Mouse (Mus musculus): ENCODE results near the gene Mrpl17. TPM values are rescaled to one million over a fixed set of nuclear protein-coding genes. Genes with fewer than 3 reads are reported as not detected.

The Mrpl17 gene
- polyA plus RNA-seq, 1 experiment from 2014 or later = 232 TPM

GRCm38 (mm10) chr7:105806716-105807115 is 4.2 kb downstream of the Mrpl17 start:
- peaks cover 20% of the 10 kb centered on the region for H3K4me1 ChIP-seq (replicated peaks)
- no peaks in the 10 kb centered on the region for H3K9me3 ChIP-seq (replicated peaks)
- no peak overlapping the region for H3K4me3 ChIP-seq
- 66% methylated on average over 2 of the region's 2 CpGs for WGBS
- no peak overlapping the region for H3K4me2 ChIP-seq
- H3K36me3 ChIP-seq = peaks cover 26% of the 10 kb centered on the region
- H3K27me3 ChIP-seq (replicated peaks) = no peaks in the 10 kb centered on the region
- ATAC-seq (ENCODE audit: insufficient number of reproducible peaks, low FRiP score) = no peak
- H3K9ac ChIP-seq = no peak overlapping the region
- H3K27ac ChIP-seq (ENCODE audit: poor library complexity, severe bottlenecking) = no peak overlapping the region

GRCm38 (mm10) chr7:105806125-105806524 is 4.8 kb downstream of the Mrpl17 start:
- H3K9ac ChIP-seq = no peak overlapping the region
- peaks cover 26% of the 10 kb centered on the region for H3K36me3 ChIP-seq
- H3K4me2 ChIP-seq = no peak overlapping the region
- ATAC-seq (ENCODE audit: insufficient number of reproducible peaks, low FRiP score) = no peak
- H3K9me3 ChIP-seq (replicated peaks) = no peaks in the 10 kb centered on the region
- no peaks in the 10 kb centered on the region for H3K27me3 ChIP-seq (replicated peaks)
- H3K4me1 ChIP-seq (replicated peaks) = peaks cover 20% of the 10 kb centered on the region
- H3K27ac ChIP-seq (ENCODE audit: poor library complexity, severe bottlenecking) = no peak overlapping the region
- WGBS = 69% methylated on average over 5 of the region's 5 CpGs
- H3K4me3 ChIP-seq = no peak overlapping the region

- H3K27me3 ChIP-seq (replicated peaks) = no peaks in the 10 kb centered on the region
- H3K9me3 ChIP-seq (replicated peaks) = no peaks in the 10 kb centered on the region
- H3K36me3 ChIP-seq = peaks cover 11% of the 10 kb centered on the region
- H3K27ac ChIP-seq (ENCODE audit: poor library complexity, severe bottlenecking) = no peak overlapping the region
- H3K4me2 ChIP-seq = no peak overlapping the region
- ATAC-seq (ENCODE audit: insufficient number of reproducible peaks, low FRiP score) = no peak
- H3K4me3 ChIP-seq = no peak overlapping the region
- H3K4me1 ChIP-seq (replicated peaks) = 0 out of 2 replicates have a peak, but pooled peaks cover under 1% of the 10 kb centered on the region
- no peak overlapping the region for H3K9ac ChIP-seq
Measured at GRCm38 (mm10) chr7:105803428-105803827, 7.5 kb downstream of the Mrpl17 start.

- H3K4me1 ChIP-seq (replicated peaks) = no peaks in the 10 kb centered on the region
- ATAC-seq (ENCODE audit: insufficient number of reproducible peaks, low FRiP score) = no peak
- WGBS = 28% methylated on average over 1 of the region's 1 CpGs
Measured at GRCm38 (mm10) chr7:105802771-105803170, 8.1 kb downstream of the Mrpl17 start.

GRCm38 (mm10) chr7:105802312-105802711 is 8.6 kb downstream of the Mrpl17 start:
- 36% methylated on average over 2 of the region's 2 CpGs for WGBS
- no peak for ATAC-seq (ENCODE audit: insufficient number of reproducible peaks, low FRiP score)
- no peak overlapping the region for H3K9ac ChIP-seq
- H3K4me1 ChIP-seq (replicated peaks) = no peaks in the 10 kb centered on the region
- no peak overlapping the region for H3K27ac ChIP-seq (ENCODE audit: poor library complexity, severe bottlenecking)
- H3K27me3 ChIP-seq (replicated peaks) = no peaks in the 10 kb centered on the region
- no peak overlapping the region for H3K4me3 ChIP-seq
- no peak overlapping the region for H3K4me2 ChIP-seq
- H3K9me3 ChIP-seq (replicated peaks) = no peaks in the 10 kb centered on the region
- H3K36me3 ChIP-seq = peaks cover 2% of the 10 kb centered on the region

More at GRCm38 (mm10) chr7:105802771-105803170, 8.1 kb downstream of the Mrpl17 start:
- Histone ChIP-seq H3K27me3 (replicated peaks) (no peaks in the 10 kb centered on the region), H3K4me3 (no peak overlapping the region), H3K9ac (no peak overlapping the region), H3K27ac (ENCODE audit: poor library complexity, severe bottlenecking) (no peak overlapping the region), H3K9me3 (replicated peaks) (no peaks in the 10 kb centered on the region), H3K36me3 (peaks cover 6% of the 10 kb centered on the region), H3K4me2 (no peak overlapping the region)

- no peak for ATAC-seq (ENCODE audit: insufficient number of reproducible peaks, low FRiP score)
- no peak overlapping the region for H3K9ac ChIP-seq
- no peaks in the 10 kb centered on the region for H3K27me3 ChIP-seq (replicated peaks)
- H3K4me1 ChIP-seq (replicated peaks) = no peaks in the 10 kb centered on the region
- H3K36me3 ChIP-seq = no peaks in the 10 kb centered on the region
- no peak overlapping the region for H3K27ac ChIP-seq (ENCODE audit: poor library complexity, severe bottlenecking)
- H3K4me3 ChIP-seq = no peak overlapping the region
- no peak overlapping the region for H3K4me2 ChIP-seq
- WGBS = 85% methylated on average over 3 of the region's 3 CpGs
- H3K9me3 ChIP-seq (replicated peaks) = no peaks in the 10 kb centered on the region
Measured at GRCm38 (mm10) chr7:105796972-105797371, 13.9 kb downstream of the Mrpl17 start.

DNA sequence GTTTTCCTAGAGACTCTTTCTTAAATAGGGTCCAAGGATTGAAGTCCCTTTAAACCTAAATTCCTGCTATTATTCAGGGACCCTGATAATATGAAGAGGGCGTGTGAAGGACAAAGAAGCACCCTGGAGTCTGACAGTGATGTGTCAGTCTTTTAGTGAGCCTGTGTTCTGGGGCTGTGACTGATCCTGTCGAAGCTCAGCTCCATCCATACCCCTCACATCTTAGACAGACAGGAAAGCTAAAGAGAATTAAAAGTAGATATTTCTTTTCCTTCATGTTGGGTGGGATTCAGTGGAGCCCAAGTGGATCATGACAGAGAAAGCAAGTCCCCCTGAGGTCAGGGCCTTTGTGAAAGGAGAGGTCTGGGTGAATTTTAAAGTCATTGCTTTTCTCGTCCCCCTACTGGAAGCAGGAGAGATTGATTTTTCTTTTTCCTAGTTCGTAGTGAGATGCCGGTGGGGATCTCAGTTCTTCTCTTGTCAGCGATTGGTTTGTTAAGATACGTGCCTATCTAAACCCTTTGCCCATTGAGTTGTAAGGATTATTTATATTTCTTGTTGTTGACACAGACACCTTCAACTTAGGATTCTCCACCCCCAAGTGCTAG is 15.0 kb downstream of the Mrpl17 start:
- no peaks in the 10 kb centered on the region for H3K4me1 ChIP-seq (replicated peaks)
- H3K9me3 ChIP-seq (replicated peaks) = no peaks in the 10 kb centered on the region
- no peak overlapping the region for H3K4me3 ChIP-seq
- ATAC-seq (ENCODE audit: insufficient number of reproducible peaks, low FRiP score) = no peak
- H3K27me3 ChIP-seq (replicated peaks) = 0 out of 2 replicates have a peak, but pooled peaks cover 9% of the 10 kb centered on the region
- H3K27ac ChIP-seq (ENCODE audit: poor library complexity, severe bottlenecking) = no peak overlapping the region
- no peak overlapping the region for H3K4me2 ChIP-seq
- WGBS = 22% methylated on average over 7 of the region's 7 CpGs
- H3K9ac ChIP-seq = no peak overlapping the region
- no peaks in the 10 kb centered on the region for H3K36me3 ChIP-seq

DNA sequence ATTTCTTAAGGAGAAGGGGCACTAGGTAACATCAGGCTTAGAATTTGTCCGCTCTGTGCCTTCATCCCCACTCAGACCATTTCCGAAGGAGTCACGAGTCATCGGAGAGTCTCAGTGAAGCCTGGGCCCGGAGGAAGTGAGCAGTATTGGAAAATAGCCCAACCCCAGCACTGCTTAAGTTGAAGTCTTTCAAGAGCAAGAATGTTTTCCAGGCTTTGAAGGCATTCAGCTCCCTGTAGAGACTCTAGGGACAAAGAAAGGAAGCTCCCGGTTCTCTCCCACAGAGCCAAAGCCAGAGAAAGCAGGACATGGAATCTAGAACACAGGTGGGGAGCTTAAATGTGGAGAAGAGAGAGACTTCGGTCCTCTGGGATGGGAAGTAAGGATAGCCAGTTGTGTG is 17.2 kb downstream of the Mrpl17 start:
- no peak overlapping the region for H3K27ac ChIP-seq (ENCODE audit: poor library complexity, severe bottlenecking)
- WGBS = 72% methylated on average over 7 of the region's 7 CpGs
- ATAC-seq (ENCODE audit: insufficient number of reproducible peaks, low FRiP score) = no peak

GRCm38 (mm10) chr7:105791147-105791546 is 19.8 kb downstream of the Mrpl17 start:
- 68% methylated on average over 1 of the region's 1 CpGs for WGBS
- H3K27me3 ChIP-seq (replicated peaks) = peaks cover 15% of the 10 kb centered on the region; the same call in 1 of the 2 replicates
- H3K4me1 ChIP-seq (replicated peaks) = peaks cover 4% of the 10 kb centered on the region
- H3K4me3 ChIP-seq = no peak overlapping the region
- no peak overlapping the region for H3K4me2 ChIP-seq
- H3K9ac ChIP-seq = no peak overlapping the region
- H3K9me3 ChIP-seq (replicated peaks) = no peaks in the 10 kb centered on the region
- no peaks in the 10 kb centered on the region for H3K36me3 ChIP-seq
- ATAC-seq (ENCODE audit: insufficient number of reproducible peaks, low FRiP score) = no peak
- H3K27ac ChIP-seq (ENCODE audit: poor library complexity, severe bottlenecking) = no peak overlapping the region

More for the DNA sequence above, 17.2 kb downstream of the Mrpl17 start:
- H3K27me3 ChIP-seq (replicated peaks) = 0 out of 2 replicates have a peak, but pooled peaks cover 10% of the 10 kb centered on the region
- no peak overlapping the region for H3K9ac ChIP-seq
- no peaks in the 10 kb centered on the region for H3K4me1 ChIP-seq (replicated peaks)
- no peaks in the 10 kb centered on the region for H3K36me3 ChIP-seq
- no peak overlapping the region for H3K4me2 ChIP-seq
- H3K9me3 ChIP-seq (replicated peaks) = no peaks in the 10 kb centered on the region
- no peak overlapping the region for H3K4me3 ChIP-seq

- H3K36me3 ChIP-seq = no peaks in the 10 kb centered on the region
- whole genome bisulfite sequencing = under 1% methylated on average over 71 of the region's 97 CpGs
- H3K27me3 ChIP-seq (replicated peaks) = peaks cover 15% of the 10 kb centered on the region; the same call in 1 of the 2 replicates
- H3K9me3 ChIP-seq (replicated peaks) = no peaks in the 10 kb centered on the region
- H3K4me3 ChIP-seq = peak within 1 kb of the TSS; percentile 72
- peak within 1 kb of the TSS; percentile 82 for H3K9ac ChIP-seq
- ATAC-seq (ENCODE audit: insufficient number of reproducible peaks, low FRiP score) = peak; percentile 73
- H3K27ac ChIP-seq (ENCODE audit: poor library complexity, severe bottlenecking) = peak within 1 kb of the TSS; percentile 58
- H3K4me1 ChIP-seq (replicated peaks) = peaks cover 34% of the 10 kb centered on the region
- peak within 1 kb of the TSS; percentile 77 for H3K4me2 ChIP-seq
Measured at GRCm38 (mm10) chr7:105787285-105788140, 23.4 kb downstream of the Mrpl17 start, which contains the start of gene Dchs1. Dchs1 (minus strand) TSS chr7:105787654.

All from heart, embryonic 12.5 days (tissue).